Mouse (Mus musculus) limb, embryonic 15.5 days (tissue): Measurements from ENCODE around the gene Ccl22. TPM values are rescaled to one million over a fixed set of nuclear protein-coding genes. Genes with fewer than 3 reads are reported as not detected.

Experiments used
- ATAC-seq: fragments of 200-750 bp; cut with Nextera tagmentation; 2 replicates; pipeline ENCODE4 v1.8.0; 2017; ENCODE audit warnings: low read depth, moderate TSS enrichment; ENCODE audit not compliant: insufficient number of reproducible peaks, low FRiP score, low TSS enrichment
- H3K27ac ChIP-seq: fragments of 300-500 bp; sonication (generic); 2 replicates; pipeline ENCODE4 v1.5.1; 2015; ENCODE audit warnings: moderate library complexity, mild to moderate bottlenecking, inconsistent platforms
- H3K27me3 ChIP-seq: fragments of 300-500 bp; sonication (generic); 2 replicates; pipeline ENCODE4 v1.6.1; 2015; ENCODE audit warnings: inconsistent platforms
- H3K36me3 ChIP-seq: fragments of 300-500 bp; sonication (generic); 2 replicates; pipeline ENCODE4 v1.6.1; 2015; ENCODE audit warnings: inconsistent platforms
- H3K4me1 ChIP-seq: fragments of 300-500 bp; sonication (generic); 2 replicates; pipeline ENCODE4 v1.6.1; 2015; ENCODE audit warnings: inconsistent platforms
- H3K4me2 ChIP-seq: fragments of 300-500 bp; sonication (generic); 2 replicates; pipeline ENCODE4 v1.6.1; 2015; ENCODE audit warnings: mild to moderate bottlenecking, inconsistent platforms
- H3K4me3 ChIP-seq: fragments of 300-500 bp; sonication (generic); 2 replicates; pipeline ENCODE4 v1.5.1; 2015; ENCODE audit warnings: mild to moderate bottlenecking, inconsistent platforms
- H3K9ac ChIP-seq: fragments of 300-500 bp; sonication (generic); 2 replicates; pipeline ENCODE4 v1.6.1; 2015; ENCODE audit warnings: inconsistent platforms
- H3K9me3 ChIP-seq: fragments of 300-500 bp; sonication (generic); 2 replicates; pipeline ENCODE4 v1.6.1; 2016; ENCODE audit warnings: inconsistent platforms
- WGBS: fragments of 180-500 bp; shearing (Covaris S2); methylation state at CpG from one replicate; pipeline ENCODE4 v1.1.7; 2015; 5-methylcytosine and 5-hydroxymethylcytosine counted together
- polyA plus RNA-seq: library from polyadenylated mRNA; unstranded; fragments of >200 nt; fragmentation: Nextera tagmentation; extraction: Ambion mirVana; gene quantifications from 2 replicates; pipeline ENCODE4 v1.2.1, GENCODE M21; 2015

Ccl22 gene
- polyA plus RNA-seq, 1 experiment from 2014 or later = not detected

DNA sequence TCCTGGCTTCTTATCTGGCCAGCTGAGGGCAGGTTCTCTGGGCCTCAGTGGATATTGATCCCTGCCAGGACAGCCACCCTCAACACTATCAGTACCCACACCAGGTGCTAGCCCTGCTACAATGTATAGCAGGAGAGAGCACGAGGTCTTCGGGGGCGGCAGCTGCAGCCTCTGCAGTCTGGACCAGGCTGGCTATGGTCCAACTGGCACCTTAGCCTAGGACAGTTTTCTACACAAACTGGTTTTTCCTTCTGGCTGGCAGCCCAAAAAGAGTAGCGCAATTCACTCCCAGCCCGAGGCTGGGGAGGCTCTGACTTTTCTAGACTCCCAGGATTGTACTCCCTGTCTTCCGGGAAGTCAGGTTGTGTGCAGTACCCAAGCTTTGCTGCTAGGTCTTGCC, 25.6 kb downstream of the Ccl22 start:
- Histone ChIP-seq H3K9me3 (no peaks in the 10 kb centered on the region), H3K27me3 (peaks cover 28% of the 10 kb centered on the region; the same call in 1 of the 2 replicates), H3K4me3 (no peak overlapping the region), H3K9ac (no peak overlapping the region), H3K4me1 (peaks cover 27% of the 10 kb centered on the region), H3K4me2 (0 out of 2 replicates have a peak overlapping the region, but pooled peaks have one; percentile 94), H3K36me3 (no peaks in the 10 kb centered on the region), H3K27ac (peak overlapping the region; percentile 60)
- 28% methylated on average over 6 of the region's 6 CpGs for WGBS
- no peak for ATAC-seq

DNA sequence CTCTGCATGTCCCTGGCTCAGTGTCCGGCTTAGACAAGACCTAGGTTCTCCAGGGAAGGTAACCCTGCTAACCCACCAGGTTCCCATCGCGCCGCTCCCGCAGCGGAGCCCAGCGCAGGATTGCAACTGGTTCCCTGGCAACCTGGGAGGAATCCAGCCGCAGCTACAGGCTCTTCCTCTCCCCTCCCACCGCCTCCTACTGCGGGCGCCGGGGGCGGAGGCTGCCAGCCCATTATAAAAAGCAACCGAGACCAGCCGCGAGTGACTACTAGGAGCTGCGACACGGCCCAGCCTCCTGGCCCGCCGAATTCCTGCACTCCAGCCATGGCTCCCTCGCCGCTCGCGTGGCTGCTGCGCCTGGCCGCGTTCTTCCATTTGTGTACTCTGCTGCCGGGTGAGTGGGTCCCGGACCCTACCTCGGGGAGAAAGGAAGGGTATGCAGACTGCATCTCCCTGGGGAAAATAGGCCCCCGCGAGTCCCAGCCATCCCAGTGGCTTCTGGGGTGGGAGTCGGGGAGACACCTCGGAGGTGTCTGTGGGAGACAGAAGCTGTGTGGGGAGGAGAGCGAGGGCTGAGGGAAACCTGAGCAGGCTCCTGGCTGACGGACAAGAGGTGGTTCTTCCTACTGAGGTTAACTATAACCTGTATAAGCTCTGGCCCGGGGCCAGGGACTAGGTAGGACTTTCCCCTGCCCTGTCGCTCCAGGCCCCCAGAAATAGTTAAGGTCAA, 26.7 kb downstream of the Ccl22 start, which contains the start of gene Cx3cl1:
TSS of gene Cx3cl1 (plus strand) at position 69 of the 730 bp plus-strand sequence.
- peak within 1 kb of the TSS; percentile 94 for H3K4me2 ChIP-seq
- H3K9me3 ChIP-seq = no peaks in the 10 kb centered on the region
- peaks cover 27% of the 10 kb centered on the region for H3K4me1 ChIP-seq
- under 1% methylated on average over 38 of the region's 38 CpGs for WGBS
- H3K27ac ChIP-seq = peak within 1 kb of the TSS; percentile 60
- H3K9ac ChIP-seq = peak within 1 kb of the TSS; percentile 37
- peak within 1 kb of the TSS; percentile 51 for H3K4me3 ChIP-seq
- H3K36me3 ChIP-seq = no peaks in the 10 kb centered on the region
- peaks cover 28% of the 10 kb centered on the region; the same call in 1 of the 2 replicates for H3K27me3 ChIP-seq
- ATAC-seq = peak; percentile 66; the same call in 1 of the 2 replicates

GRCm38 (mm10) chr8:94773048-94773447, 27.7 kb downstream of the Ccl22 start:
- WGBS = 54% methylated on average over 6 of the region's 6 CpGs
- H3K4me3 ChIP-seq = no peak overlapping the region; the same call in 1 of the 2 replicates
- ATAC-seq = no peak
- no peak overlapping the region for H3K4me2 ChIP-seq
- H3K27me3 ChIP-seq = peaks cover 25% of the 10 kb centered on the region; the same call in 1 of the 2 replicates
- no peak overlapping the region for H3K9ac ChIP-seq
- no peaks in the 10 kb centered on the region for H3K9me3 ChIP-seq
- H3K4me1 ChIP-seq = peaks cover 28% of the 10 kb centered on the region
- no peaks in the 10 kb centered on the region for H3K36me3 ChIP-seq
- H3K27ac ChIP-seq = no peak overlapping the region

DNA sequence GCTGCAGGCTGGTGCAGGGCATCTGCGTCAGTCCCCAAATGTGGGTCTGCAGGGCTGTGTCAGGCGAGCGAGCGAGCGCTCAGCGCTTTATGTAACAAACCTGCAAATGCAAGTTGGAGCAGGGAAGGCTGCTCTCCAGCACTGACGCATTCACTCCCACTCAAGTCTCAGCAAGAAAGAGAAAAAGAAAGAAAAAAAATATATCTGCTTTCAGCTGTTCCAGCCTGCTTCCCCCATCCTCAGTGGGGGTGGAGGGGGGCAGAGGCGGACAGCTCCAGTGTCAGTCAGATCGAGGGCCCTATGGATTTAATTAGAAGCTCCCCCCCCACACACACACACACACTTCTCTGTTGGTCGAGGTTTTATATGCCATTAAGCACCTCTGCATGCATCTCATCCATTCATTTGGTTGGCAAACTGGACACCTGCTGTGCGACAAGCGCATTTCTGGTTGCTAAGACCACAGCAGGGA, 28.3 kb downstream of the Ccl22 start:
- Histone ChIP-seq H3K4me1 (peaks cover 35% of the 10 kb centered on the region), H3K27ac (no peak overlapping the region), H3K27me3 (peaks cover 25% of the 10 kb centered on the region; the same call in 1 of the 2 replicates), H3K36me3 (no peaks in the 10 kb centered on the region), H3K9ac (no peak overlapping the region), H3K4me3 (no peak overlapping the region), H3K9me3 (no peaks in the 10 kb centered on the region), H3K4me2 (no peak overlapping the region)
- ATAC-seq = no peak
- WGBS = 19% methylated on average over 12 of the region's 12 CpGs

DNA sequence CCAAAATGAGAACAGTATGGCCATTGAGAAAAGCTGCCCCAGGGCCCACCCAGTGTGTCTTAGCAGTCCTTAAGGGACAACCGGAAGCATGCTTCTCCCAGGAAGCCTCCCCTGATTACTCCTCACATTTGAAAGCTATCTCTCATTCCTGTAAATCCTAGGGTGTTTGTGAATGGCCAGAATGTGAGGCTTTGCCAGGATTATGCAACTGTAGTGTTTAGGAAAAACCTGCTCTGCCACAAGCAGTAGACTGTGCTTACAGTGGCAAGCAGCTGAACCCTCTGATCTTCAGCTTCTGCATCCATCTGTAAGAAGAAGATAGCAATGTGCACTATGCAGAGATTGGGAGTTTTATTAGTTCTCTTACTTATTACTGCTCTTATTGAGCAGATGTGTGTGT, 29.2 kb downstream of the Ccl22 start:
- no peaks in the 10 kb centered on the region for H3K9me3 ChIP-seq
- H3K4me1 ChIP-seq = peaks cover 40% of the 10 kb centered on the region
- ATAC-seq = no peak
- H3K27ac ChIP-seq = no peak overlapping the region
- H3K4me2 ChIP-seq = no peak overlapping the region
- H3K36me3 ChIP-seq = no peaks in the 10 kb centered on the region
- H3K4me3 ChIP-seq = no peak overlapping the region
- WGBS = 79% methylated on average over 1 of the region's 1 CpGs
- H3K9ac ChIP-seq = no peak overlapping the region
- peaks cover 25% of the 10 kb centered on the region; the same call in 1 of the 2 replicates for H3K27me3 ChIP-seq

GRCm38 (mm10) chr8:94776346-94776745, 31.0 kb downstream of the Ccl22 start:
- Histone ChIP-seq H3K9me3 (no peaks in the 10 kb centered on the region), H3K4me3 (no peak overlapping the region), H3K27me3 (peaks cover 21% of the 10 kb centered on the region; the same call in 1 of the 2 replicates), H3K4me2 (no peak overlapping the region), H3K4me1 (peaks cover 35% of the 10 kb centered on the region), H3K9ac (no peak overlapping the region), H3K36me3 (no peaks in the 10 kb centered on the region), H3K27ac (no peak overlapping the region)
- ATAC-seq = no peak
- WGBS = 72% methylated on average over 2 of the region's 2 CpGs

GRCm38 (mm10) chr8:94778036-94778435, 32.6 kb downstream of the Ccl22 start:
- Histone ChIP-seq H3K9me3 (no peaks in the 10 kb centered on the region), H3K27ac (no peak overlapping the region), H3K36me3 (no peaks in the 10 kb centered on the region), H3K4me1 (peaks cover 27% of the 10 kb centered on the region), H3K4me2 (no peak overlapping the region), H3K4me3 (no peak overlapping the region), H3K9ac (no peak overlapping the region), H3K27me3 (peaks cover 8% of the 10 kb centered on the region; the same call in 1 of the 2 replicates)
- no peak for ATAC-seq
- WGBS = 69% methylated on average over 10 of the region's 10 CpGs

GRCm38 (mm10) chr8:94778473-94778872, 33.1 kb downstream of the Ccl22 start:
- no peak overlapping the region for H3K27ac ChIP-seq
- no peak overlapping the region for H3K4me2 ChIP-seq
- H3K36me3 ChIP-seq = no peaks in the 10 kb centered on the region
- 0 out of 2 replicates have a peak, but pooled peaks have one; percentile 17 for ATAC-seq
- H3K27me3 ChIP-seq = peaks cover 4% of the 10 kb centered on the region; the same call in 1 of the 2 replicates
- 31% methylated on average over 5 of the region's 5 CpGs for WGBS
- H3K9ac ChIP-seq = no peak overlapping the region
- no peak overlapping the region for H3K4me3 ChIP-seq
- H3K4me1 ChIP-seq = peaks cover 26% of the 10 kb centered on the region
- H3K9me3 ChIP-seq = no peaks in the 10 kb centered on the region

GRCm38 (mm10) chr8:94778895-94779533, 33.6 kb downstream of the Ccl22 start:
- H3K36me3 ChIP-seq = no peaks in the 10 kb centered on the region
- no peak overlapping the region for H3K27ac ChIP-seq
- H3K4me1 ChIP-seq = peaks cover 21% of the 10 kb centered on the region
- H3K4me3 ChIP-seq = no peak overlapping the region
- 65% methylated on average over 10 of the region's 10 CpGs for WGBS
- H3K9ac ChIP-seq = no peak overlapping the region
- H3K4me2 ChIP-seq = no peak overlapping the region
- H3K27me3 ChIP-seq = no peaks in the 10 kb centered on the region
- ATAC-seq = no peak
- no peaks in the 10 kb centered on the region for H3K9me3 ChIP-seq

DNA sequence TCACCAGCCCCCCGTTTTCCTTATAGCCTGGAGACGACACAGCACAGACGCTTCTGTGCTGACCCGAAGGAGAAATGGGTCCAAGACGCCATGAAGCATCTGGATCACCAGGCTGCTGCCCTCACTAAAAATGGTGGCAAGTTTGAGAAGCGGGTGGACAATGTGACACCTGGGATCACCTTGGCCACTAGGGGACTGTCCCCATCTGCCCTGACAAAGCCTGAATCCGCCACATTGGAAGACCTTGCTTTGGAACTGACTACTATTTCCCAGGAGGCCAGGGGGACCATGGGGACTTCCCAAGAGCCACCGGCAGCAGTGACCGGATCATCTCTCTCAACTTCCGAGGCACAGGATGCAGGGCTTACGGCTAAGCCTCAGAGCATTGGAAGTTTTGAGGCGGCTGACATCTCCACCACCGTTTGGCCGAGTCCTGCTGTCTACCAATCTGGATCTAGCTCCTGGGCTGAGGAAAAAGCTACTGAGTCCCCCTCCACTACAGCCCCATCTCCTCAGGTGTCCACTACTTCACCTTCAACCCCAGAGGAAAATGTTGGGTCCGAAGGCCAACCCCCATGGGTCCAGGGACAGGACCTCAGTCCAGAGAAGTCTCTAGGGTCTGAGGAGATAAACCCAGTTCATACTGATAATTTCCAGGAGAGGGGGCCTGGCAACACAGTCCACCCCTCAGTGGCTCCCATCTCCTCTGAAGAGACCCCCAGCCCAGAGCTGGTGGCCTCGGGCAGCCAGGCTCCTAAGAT, 34.3 kb downstream of the Ccl22 start:
- WGBS = 93% methylated on average over 16 of the region's 16 CpGs
- Histone ChIP-seq H3K36me3 (no peaks in the 10 kb centered on the region), H3K4me2 (no peak overlapping the region), H3K27me3 (no peaks in the 10 kb centered on the region), H3K27ac (no peak overlapping the region), H3K4me1 (peaks cover 21% of the 10 kb centered on the region), H3K9ac (no peak overlapping the region), H3K9me3 (no peaks in the 10 kb centered on the region), H3K4me3 (no peak overlapping the region)
- ATAC-seq = no peak

- Histone ChIP-seq H3K4me2 (no peak overlapping the region), H3K27me3 (no peaks in the 10 kb centered on the region), H3K27ac (no peak overlapping the region), H3K9ac (no peak overlapping the region), H3K9me3 (no peaks in the 10 kb centered on the region), H3K4me3 (no peak overlapping the region), H3K4me1 (peaks cover 28% of the 10 kb centered on the region), H3K36me3 (no peaks in the 10 kb centered on the region)
- ATAC-seq = no peak
- 87% methylated on average over 21 of the region's 21 CpGs for WGBS
Measured at GRCm38 (mm10) chr8:94780491-94781154, 35.2 kb downstream of the Ccl22 start.
